Mouse (Mus musculus): ENCODE results near the gene Oit1.

The Oit1 gene

DNA sequence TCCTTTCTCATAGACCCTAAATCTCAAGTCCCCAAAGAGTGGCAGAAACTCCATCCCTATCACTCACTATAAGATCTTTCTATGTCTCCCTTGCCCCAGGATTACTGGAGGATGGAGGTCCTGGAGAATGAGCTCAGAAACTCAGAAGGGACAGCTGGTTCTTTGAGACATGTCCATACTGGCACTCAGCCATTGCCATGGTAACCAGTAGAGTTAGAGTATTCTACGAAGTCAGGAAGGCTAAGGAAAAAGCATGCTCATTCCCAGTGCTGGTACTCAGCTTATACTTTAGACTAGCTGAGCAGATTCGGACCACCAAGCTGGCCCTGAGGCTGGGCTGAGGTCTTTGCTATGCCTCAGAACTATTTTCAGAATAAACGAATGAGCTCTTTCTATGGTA lies 44.0 kb downstream of the Oit1 start:
- DNase-seq = no peak

DNA sequence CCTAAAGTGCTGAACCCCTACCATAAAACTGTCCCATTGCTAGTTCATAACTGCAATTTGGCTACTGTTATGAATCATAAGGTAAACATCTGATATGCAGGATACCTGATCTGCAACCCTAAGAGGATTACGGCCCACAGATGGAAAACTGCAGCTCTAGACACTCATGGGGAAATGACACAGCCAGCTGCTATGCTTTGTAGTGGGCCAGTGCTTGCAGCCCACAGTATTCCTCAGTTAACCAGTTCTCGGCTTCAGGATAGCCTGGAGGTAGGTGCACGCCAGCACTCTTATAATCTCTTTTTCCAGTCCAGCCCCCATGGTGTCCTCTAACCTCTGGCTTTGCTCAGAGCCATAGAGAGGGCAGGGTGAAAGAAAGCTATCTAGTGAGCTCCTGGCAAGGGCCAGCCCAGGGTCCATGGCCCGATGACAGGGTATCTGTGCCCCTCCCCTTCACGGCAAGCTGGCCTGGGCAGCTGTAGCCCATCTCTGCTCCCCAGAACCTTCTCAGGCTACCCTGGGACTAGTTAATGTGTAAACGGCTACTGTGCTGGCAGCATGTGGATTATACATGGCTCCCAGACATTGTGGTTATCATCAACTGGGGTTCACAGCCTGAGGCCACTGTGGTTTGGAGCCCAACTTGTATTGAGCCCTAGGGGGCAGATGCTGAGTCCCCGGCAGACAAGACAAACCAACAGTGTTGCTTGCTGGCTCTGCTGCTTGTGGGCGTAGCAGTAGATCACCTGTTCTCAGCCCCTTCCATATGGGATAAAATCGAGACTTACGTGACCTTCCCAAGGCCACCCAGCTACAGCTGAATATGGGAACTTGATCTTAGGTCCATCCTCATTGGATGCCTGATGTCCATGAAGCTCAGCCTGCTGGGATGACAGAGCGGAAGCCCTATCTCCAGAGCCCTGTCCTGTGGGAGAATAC lies 46.0 kb downstream of the Oit1 start:
- no peak for DNase-seq

DNA sequence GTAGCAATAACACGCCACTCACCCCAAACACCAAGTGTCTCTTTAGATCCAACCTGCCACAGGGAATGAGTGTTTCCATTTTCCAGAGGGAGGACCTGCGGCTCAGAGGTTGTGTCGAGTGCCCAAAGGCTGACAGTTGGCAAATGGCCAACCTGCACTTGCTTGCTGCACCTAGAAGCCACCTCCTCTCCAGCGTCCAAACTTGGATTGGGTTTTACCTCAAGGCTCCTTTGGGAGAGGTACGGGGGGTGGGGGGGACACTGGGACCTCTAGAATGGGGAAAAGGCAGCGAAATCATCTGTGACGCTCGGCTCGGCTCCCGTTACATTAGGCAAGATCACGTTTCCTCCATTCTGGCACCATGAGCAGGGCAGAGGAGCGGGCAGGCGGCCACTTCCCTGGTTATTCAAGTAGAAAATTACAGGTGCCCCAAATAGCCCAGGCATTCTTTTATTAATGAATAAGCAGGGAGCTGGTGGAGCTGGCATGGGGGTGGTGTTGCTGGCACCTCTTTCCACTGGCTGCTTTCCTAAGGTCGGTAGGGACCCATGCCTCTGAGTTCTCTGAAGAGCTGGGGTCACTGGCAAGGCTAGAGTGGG lies 47.1 kb downstream of the Oit1 start:
- no peak for DNase-seq

DNA sequence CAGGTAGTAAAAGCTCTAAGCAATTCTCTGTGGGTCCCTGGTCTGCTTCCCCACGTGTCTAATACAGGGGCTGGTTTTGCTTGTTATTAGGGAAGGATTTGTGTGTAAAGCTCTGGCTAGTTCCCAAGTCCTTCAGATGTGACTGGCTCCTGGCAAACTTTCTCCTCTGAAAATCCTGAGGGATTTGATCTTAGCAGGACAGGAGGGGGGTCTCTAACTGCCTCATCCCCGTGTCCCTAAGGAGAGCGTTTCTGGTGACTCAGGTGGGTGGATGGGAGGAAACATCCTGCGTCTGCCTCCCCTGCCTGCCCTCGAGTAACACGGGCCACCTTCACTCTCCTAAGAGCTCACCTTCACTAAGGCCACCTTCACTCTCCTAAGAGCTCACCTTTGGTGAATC lies 48.2 kb downstream of the Oit1 start:
- no peak for DNase-seq

DNA sequence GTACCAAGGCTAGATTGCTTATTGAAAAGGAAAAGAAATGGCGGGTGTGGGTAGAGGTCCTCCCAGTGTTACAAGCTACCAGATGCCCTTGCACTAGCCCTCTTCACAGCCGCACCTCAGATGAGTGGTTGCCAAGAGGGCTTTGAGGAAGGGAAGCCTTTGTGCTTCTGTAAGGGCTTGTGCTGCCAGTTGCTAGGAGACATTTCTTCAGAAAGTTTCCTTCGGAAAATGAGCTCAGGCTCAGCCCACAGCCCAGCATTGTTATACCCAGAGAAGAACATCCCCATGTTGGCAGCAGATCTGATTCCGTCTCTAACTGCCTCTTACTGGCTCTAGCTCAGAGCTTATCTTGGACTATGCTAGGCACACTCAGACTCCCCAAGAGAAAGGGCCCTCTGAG lies 49.0 kb downstream of the Oit1 start:
- no peak for DNase-seq

DNA sequence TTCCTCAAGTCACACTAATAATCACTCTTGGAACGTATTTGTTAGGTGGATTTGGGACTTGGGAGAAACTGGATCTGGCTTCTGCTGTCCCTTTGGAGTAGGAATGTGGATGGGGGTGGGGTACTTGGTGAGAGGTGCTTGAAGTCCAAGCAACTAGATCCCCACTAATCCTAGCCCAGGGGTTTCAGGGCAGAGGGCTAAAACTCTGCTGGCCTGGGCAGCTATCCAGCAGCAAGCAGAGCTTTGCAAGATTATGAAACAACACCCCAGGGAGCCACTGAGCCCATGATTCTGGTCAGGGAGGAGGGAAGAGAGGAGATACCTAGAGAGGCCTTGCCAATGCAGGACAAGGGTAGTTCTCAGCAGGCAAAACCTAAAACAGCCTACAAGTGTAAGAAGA lies 51.2 kb downstream of the Oit1 start:
- DNase-seq = no peak

DNA sequence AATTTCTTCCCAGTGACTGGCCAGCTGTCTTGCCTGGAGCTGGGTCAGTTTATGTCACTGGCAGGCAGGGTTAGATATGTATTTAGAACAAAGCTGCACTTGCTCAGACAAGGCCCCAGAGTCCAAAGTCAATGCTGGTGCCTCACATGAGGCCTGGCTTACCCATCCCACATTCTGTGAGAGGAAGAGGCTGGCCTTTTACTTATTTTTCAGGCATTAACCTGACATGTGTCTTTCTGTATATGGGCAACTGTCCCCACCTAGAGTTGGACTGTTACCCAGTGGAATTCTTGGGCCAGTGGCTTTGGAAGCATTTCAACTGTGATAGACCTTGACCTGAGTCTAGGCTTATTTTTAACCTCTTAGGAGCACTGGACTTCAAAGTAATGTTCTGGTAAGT lies 51.6 kb downstream of the Oit1 start:
- DNase-seq = no peak

DNA sequence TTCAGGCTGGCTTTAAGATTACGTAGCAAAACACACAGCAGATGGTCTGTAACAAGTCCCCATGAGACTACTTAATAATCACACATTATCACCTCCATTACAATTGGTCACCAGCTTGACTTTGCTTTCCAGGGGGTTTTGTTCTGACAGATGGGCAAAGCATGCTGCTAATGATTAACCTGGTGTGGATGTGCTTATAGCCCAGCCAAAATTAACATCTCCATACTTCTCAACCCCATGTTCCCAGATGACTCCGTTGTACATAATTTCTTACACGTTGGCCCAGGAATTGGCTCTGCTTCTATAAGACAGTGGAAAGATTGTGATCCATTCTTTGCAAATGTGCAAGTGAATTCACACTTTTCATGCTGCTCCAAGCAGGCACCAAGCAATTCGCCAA lies 52.8 kb downstream of the Oit1 start:
- no peak for DNase-seq

DNA sequence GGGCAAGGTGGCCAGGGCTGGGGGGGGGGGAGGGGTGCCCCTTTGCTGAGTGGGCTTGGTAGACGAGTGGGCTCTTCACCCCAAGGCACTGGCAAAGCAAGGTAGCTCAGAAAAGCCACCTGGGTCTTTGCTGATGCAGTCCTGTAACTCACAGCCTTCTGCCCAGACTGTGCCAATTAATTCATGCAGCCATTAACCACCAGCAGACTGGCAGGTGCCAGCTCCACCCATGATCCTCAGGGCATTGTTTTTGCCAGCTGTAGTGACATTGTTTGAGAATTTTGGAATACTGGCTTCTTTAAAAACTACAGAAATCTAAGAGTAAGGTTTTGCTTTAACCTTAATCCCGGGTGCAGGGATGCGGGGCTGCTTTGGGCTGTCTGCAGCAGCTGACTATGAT lies 58.0 kb downstream of the Oit1 start:
- DNase-seq = no peak

DNA sequence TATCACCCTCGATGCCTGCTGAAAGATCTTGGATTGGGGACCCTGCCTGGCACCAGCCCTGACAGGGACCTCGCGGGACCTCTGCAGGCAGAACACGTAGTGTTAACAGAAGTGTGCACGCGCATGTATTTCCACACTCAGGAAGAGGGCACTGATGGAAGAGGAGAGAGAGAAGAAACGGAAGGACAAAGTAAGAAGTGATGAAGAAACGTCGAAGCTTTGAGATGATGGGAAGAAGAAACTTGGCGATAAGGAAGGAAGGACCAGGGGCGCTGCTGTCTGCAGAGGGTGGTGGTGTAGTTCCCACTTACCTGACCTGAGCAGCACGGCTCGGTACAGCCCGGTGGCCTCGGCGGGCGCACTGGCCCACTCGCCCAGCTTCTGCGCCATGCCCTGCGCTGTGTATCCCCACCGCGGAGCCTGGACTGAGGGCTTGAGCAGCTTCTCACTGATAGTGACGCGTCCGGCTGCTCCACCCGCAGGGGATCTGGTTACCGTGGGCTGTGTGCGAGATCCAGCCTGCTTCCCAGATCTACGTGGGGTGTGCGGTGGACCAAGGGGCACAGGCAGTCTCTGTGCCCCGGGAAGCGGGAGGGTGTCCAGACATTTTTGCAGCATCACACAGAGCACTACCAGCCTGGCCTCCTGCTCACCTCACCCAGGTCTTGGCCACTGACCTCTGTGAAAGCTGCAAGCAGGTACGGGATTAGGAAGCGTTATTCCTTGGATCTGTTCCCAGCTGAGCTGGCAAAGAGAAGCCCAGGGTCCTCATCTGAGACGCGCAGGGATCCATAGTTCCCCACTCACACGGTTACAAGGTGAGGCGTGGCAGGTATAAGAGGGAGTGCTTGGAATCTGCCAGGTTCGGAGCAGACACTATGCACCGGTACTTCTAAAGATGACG lies 61.1 kb downstream of the Oit1 start, which contains the start of gene Fam107a:
Gene Fam107a, minus strand, starts transcription at position 830 of the 904 bp plus-strand sequence.
- no peak for DNase-seq

DNA sequence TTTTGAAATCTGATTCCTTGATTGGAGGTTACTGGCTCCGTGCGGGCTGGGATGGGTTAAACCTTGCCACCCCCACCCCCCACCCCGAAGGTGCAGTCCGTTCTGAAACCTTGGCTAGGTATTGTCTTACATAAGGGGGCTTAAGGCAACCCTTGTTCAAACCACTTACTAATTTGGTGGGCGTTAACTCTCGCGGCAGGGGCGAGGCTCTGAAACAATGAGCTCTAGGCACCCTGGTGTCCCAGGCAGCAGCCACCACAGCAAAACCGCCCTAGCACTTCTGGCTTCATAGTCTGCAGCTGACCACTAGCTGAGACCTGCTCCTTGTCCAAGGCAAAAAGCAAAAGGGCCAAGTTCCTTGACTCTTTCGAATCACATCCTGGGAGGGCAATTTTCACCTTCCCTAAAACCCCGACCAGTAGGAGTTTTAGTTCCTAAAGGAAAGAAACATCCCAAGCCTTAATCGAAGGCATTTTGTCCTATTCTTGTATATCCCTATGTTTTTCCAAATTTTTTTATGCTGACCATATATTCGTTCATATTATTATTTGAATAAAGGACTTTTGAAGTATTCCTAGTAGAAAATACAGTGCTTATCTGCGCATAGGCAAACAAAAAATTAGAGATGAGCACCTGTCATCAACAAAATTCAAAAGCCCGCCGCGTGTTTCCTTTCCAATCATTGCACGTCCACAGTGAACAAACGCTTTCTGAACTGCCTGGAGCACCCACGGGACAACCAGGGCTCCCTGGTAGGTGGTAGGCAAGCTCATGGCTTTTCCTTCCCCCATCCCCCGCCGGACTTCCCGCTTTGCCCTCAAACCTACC lies 62.0 kb downstream of the Oit1 start:
- no peak for DNase-seq

DNA sequence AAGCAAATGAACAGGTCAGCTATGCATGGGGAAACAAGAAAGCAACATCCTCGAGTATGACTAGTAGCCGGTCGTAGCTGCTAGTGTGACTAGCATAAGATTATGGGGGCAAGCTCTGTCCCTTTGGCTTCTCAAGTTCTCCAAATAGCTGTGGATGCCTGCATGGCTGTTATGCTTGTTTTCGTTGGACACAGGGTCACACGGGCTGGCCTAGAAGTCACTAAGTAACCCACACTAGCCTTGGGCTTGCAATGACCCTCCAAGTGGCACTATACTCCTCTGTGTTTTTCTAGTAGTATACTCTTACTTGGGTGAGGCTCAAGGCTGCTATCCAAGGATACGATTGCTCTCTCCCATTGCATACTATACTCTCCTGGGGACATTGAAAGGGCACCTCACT lies 63.4 kb downstream of the Oit1 start:
- no peak for DNase-seq

DNA sequence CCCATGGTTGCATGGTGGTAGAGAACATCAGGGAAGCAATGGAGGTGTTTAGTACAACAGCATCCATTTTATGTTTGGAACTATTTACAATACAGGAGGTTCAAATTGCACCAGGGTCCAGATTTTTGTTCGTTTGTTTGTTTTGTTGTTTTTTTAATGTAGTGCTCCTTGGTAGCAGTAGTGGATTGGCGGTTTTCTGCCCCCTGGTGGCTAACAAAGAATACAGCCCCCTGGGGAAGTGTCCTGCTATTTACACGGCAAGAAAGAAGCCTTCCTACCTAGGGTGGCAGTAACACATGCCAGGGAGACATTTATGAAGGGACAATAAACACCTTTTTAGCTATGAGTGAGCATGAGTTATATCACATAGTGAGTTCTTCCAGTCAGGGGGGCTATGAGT lies 64.0 kb downstream of the Oit1 start:
- no peak for DNase-seq

DNA sequence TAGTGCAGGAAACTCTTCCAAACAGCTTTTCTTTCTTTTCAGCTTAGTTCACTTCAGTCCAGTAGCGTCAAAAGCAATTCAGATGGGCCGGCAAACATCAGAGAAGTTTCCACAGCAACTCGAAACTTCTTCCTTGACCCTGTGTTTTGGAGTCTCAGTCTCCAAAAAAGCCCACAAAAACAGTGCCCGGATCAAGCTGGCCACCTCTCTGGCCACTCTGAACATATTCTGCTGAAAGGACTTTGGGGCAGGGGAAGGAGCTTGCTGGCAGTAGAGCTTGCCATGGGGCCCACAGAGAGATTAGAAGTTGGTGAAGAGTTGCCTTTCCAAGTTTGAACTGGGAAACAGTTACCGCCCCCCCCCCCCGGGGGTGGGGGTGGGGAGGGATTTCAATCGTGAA lies 64.7 kb downstream of the Oit1 start:
- DNase-seq = peak; percentile 54

DNA sequence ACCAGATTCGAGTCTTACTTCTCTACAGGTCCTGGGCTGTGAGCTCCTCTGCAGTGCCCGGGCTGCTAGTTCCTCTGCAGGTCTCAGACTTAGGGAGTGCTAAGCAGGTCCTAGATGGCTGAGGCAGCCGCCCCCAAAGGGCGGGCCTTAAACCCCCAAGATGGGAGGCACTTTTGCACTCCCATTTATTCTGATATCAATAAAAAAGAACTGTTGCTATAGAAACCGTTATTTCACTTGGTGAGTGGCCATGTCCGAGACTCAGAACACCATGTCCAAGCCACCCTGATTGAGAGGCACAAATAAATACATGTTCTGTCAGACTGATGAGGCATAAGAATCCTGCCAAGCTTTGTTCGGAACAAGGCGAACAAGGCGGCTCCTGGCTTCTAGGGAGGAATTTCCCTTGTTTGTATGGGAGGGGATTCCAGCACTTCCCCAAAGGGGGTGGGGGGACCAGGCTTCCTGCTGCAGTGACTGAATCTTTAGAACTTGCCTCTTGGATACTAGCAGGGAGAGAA lies 68.9 kb downstream of the Oit1 start:
- DNase-seq = peak; percentile 68

DNA sequence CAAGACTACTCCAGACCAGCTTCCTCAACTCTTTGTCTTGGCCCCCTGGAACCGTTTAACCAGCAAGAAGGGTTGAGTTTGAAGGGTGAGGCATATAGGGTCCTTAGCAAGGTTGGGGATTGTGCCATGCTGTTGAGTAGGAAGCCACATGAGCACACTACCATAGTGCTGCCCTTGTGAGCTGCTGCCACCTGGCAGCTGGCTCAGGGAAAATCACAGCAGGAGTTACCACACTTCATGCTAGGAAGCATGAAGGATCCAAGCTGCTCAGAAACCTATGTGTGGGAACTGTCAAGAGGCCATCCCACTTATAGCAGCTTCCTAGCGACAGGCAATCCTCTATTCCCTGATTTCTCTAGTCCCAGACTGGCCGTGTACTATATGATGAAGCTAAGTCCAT lies 69.9 kb downstream of the Oit1 start:
- DNase-seq = no peak

DNA sequence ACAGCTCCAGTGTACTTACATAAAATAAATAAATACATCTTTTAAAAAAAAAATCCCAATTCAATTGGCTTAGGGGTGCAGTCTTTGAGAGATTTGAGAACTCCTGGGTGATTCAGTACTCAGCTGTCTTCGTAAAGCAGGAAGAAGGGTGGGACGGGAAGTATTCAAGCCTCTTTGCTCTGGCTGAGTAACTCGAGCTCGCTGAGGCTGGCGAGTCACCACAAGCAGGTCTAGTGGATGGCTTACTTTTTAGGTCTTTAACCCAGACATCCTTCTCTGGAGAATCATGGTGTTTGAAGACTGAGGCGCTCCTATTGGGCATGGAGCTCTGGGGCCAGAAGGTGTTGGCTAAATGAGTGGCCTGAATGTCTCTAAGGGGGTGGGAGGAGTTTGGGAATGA lies 71.7 kb downstream of the Oit1 start:
- no peak for DNase-seq

DNA sequence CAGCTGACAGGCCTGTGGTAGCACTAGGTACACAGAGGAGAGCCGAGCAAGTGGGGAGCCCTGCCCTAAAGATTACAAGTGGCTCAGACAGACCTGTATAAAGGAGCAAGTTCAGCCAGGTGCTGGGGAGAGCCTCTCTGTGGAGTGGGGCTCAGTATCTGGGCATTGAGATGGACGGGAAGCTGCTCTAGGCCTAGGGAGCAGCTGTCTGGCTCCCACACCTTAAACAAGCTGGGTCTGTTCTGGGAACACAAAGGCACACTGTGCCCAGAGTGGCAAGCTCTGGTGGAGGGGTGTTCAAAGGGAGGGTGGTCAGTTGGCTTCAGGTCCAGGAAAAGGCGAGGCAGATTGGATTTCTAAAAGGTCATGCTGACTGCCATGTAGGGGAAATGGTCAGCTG lies 73.5 kb downstream of the Oit1 start:
- DNase-seq = no peak

DNA sequence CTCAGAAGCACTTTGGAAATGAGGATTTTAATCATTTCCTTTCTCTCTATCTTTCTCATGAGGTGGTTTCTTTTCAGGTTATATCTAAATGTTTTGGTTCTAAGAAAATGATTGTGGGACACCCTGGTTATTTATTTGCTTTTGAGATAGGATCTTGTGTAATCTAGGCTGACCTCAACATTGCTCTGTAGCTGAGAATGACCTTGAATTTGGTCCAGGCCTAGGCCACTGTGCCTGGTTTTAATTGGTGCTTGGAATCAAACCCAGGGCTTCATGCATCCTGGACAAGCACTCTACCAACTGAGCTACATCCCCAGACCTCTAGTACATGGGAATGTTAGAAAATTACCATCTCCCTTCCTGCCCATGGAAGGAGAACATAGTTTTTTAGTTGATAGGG lies 74.5 kb downstream of the Oit1 start:
- DNase-seq = no peak

DNA sequence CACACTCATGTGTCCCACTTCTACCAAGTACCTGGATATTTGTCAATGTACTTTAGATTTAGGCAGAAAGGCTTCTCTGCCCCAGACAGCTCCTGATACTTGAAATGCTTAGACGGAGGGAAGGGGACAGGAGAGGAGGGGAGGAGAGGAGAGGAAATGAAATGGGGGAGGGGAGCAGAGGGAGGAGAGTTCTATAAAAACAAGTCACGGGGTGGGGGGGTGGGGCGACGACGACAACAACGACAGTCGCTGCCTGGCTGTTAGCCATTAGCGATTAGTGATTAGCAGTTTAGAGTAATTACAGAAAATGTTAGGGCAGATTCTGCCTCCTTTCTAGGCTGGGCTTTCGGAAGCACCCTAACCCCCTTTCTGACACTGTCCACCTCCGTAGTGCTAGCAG lies 75.9 kb downstream of the Oit1 start:
- no peak for DNase-seq

DNA sequence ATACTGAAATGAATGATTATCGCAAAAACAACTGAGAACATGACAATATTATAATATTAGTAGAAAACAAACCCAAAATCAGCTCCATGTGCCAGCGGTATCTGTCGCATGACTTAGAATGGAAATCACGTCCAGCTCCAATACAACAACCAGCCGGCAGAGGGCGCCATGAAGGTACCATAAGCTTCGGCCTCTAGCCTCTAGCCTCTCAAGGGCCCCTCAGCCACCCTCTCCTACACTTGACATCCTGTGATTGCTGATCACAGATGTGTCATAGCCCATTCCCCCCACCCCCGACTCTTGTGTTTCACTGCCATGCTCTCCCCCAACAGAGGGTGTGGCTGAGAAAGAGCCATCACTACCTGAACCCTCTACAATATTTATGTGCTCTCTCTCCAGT lies 78.3 kb downstream of the Oit1 start:
- no peak for DNase-seq

All from right cerebral cortex, adult 18-20 months (tissue).